Mouse (Mus musculus) kidney, adult 2 months (tissue): ENCODE data around the gene Lztfl1. TPM values are rescaled to one million over a fixed set of nuclear protein-coding genes. Genes with fewer than 3 reads are reported as not detected.
"Not testable (repeated sequence)": the region's sequence is repeated elsewhere in the genome, so short reads cannot be mapped to it uniquely, and the experiment has no call there.

Experiments
- DNase-seq: peaks from one replicate; pipeline ENCODE4 v3.0.0; 2021
- H3K27ac ChIP-seq: fragments of 200-500 bp; 2 replicates; pipeline ENCODE4 v1.5.1; 2012; ENCODE audit warnings: low read depth, low read length, control low read depth, inconsistent platforms; ENCODE audit not compliant: insufficient read depth
- H3K27me3 ChIP-seq: fragments of 200-500 bp; replicated peaks from 2 replicates; pipeline ENCODE4 v1.6.1; 2012; ENCODE audit warnings: mild to moderate bottlenecking, moderate library complexity, low read length, inconsistent platforms; ENCODE audit not compliant: control insufficient read depth, insufficient read depth
- H3K36me3 ChIP-seq: fragments of 200-500 bp; 2 replicates; pipeline ENCODE4 v1.6.1; 2012; ENCODE audit warnings: mild to moderate bottlenecking, moderate library complexity, low read length, inconsistent platforms; ENCODE audit not compliant: control insufficient read depth, insufficient read depth
- H3K4me1 ChIP-seq: fragments of 200-500 bp; 2 replicates; pipeline ENCODE4 v1.6.1; 2011; ENCODE audit warnings: low read length; ENCODE audit not compliant: control insufficient read depth, insufficient read depth
- H3K4me3 ChIP-seq: fragments of 200-500 bp; 2 replicates; pipeline ENCODE4 v1.5.1; 2011; ENCODE audit warnings: mild to moderate bottlenecking, low read depth, low read length, control low read depth; ENCODE audit not compliant: insufficient read depth
- CTCF ChIP-seq: fragments of 200-500 bp; conservative IDR thresholded peaks from 2 replicates; pipeline ENCODE4 v1.5.1; 2011; ENCODE audit warnings: low read depth, mild to moderate bottlenecking, control low read depth, low read length, moderate library complexity, mixed read lengths; ENCODE audit not compliant: insufficient read depth, insufficient read length
- POLR2A ChIP-seq: fragments of 200-500 bp; IDR thresholded peaks from one replicate; pipeline ENCODE4 v1.6.1; 2011; ENCODE audit warnings: low read depth, low read length, control low read depth
- WGBS: fragments of 180-500 bp; shearing (Covaris S2); methylation state at CpG from one replicate; pipeline ENCODE4 v1.1.7; 2018; 5-methylcytosine and 5-hydroxymethylcytosine counted together
- polyA plus RNA-seq: library from polyadenylated mRNA; depleted of rRNA; stranded (reverse); fragments of >200 nt; gene quantifications from 2 replicates; pipeline ENCODE4 v1.2.3, GENCODE M21; 2012

The Lztfl1 gene
- polyA plus RNA-seq, 1 experiment, result 5.3 TPM

GRCm38 (mm10) chr9:123683704-123684103, 33.8 kb downstream of the Lztfl1 start:
- 28% methylated on average over 3 of the region's 3 CpGs for WGBS
- Histone ChIP-seq H3K27me3 (no peaks in the 10 kb centered on the region), H3K36me3 (no peaks in the 10 kb centered on the region), H3K4me3 (no peak overlapping the region), H3K4me1 (no peaks in the 10 kb centered on the region), H3K27ac (no peak overlapping the region)
- DNase-seq, result no peak
- TF ChIP-seq CTCF, result no peak
- TF ChIP-seq POLR2A, result no peak

- Histone ChIP-seq H3K36me3 (no peaks in the 10 kb centered on the region), H3K27ac (no peak overlapping the region), H3K27me3 (no peaks in the 10 kb centered on the region), H3K4me3 (no peak overlapping the region), H3K4me1 (no peaks in the 10 kb centered on the region)
- 52% methylated on average over 2 of the region's 2 CpGs for WGBS
- TF ChIP-seq CTCF (no peak), POLR2A (no peak)
- DNase-seq, result no peak
Measured at GRCm38 (mm10) chr9:123679198-123679597, 38.3 kb downstream of the Lztfl1 start.

GRCm38 (mm10) chr9:123678327-123679105, 39.0 kb downstream of the Lztfl1 start, which contains the start of the genes Ccr9 and Slc6a20a:
Ccr9 (plus strand) TSS chr9:123678439.
Slc6a20a (minus strand) TSS chr9:123678885.
- 2% methylated on average over 73 of the region's 73 CpGs for WGBS
- Histone ChIP-seq H3K27me3 (no peaks in the 10 kb centered on the region), H3K4me1 (no peaks in the 10 kb centered on the region), H3K36me3 (no peaks in the 10 kb centered on the region), H3K27ac (peak within 1 kb of the TSS; percentile 18; the same call in 1 of the 2 replicates), H3K4me3 (peak within 1 kb of the TSS; percentile 56)
- TF ChIP-seq POLR2A (no peak), CTCF (no peak)
- DNase-seq, result peak; percentile 84

- Histone ChIP-seq H3K27ac (no peak overlapping the region), H3K36me3 (no peaks in the 10 kb centered on the region), H3K4me1 (no peaks in the 10 kb centered on the region), H3K4me3 (no peak overlapping the region), H3K27me3 (no peaks in the 10 kb centered on the region)
- peak; percentile 63 for DNase-seq
- 49% methylated on average over 5 of the region's 5 CpGs for WGBS
- TF ChIP-seq POLR2A (no peak), CTCF (peak; percentile 56)
Measured at GRCm38 (mm10) chr9:123665645-123666044, 51.9 kb downstream of the Lztfl1 start.

GRCm38 (mm10) chr9:123659986-123660676, 57.4 kb downstream of the Lztfl1 start:
- not testable (repeated sequence) for H3K36me3 ChIP-seq

GRCm38 (mm10) chr9:123658981-123659380, 58.5 kb downstream of the Lztfl1 start:
- Histone ChIP-seq H3K27me3 (no peaks in the 10 kb centered on the region), H3K27ac (no peak overlapping the region), H3K4me1 (no peaks in the 10 kb centered on the region), H3K4me3 (no peak overlapping the region), H3K36me3 (no peaks in the 10 kb centered on the region)
- DNase-seq, result no peak
- TF ChIP-seq CTCF (no peak), POLR2A (no peak)

More at GRCm38 (mm10) chr9:123659986-123660676, 57.4 kb downstream of the Lztfl1 start:
- not testable (repeated sequence) for H3K27ac ChIP-seq, H3K4me3 ChIP-seq, H3K4me1 ChIP-seq, DNase-seq, H3K27me3 ChIP-seq
- WGBS, result 84% methylated on average over 18 of the region's 18 CpGs

- Histone ChIP-seq H3K27ac (no peak overlapping the region), H3K4me3 (no peak overlapping the region), H3K4me1 (no peaks in the 10 kb centered on the region), H3K27me3 (no peaks in the 10 kb centered on the region), H3K36me3 (no peaks in the 10 kb centered on the region)
- no peak for TF ChIP-seq POLR2A
- TF ChIP-seq CTCF, result no peak
- WGBS, result 87% methylated on average over 3 of the region's 3 CpGs
- no peak for DNase-seq
Measured at GRCm38 (mm10) chr9:123657457-123657856, 60.0 kb downstream of the Lztfl1 start.
